Mouse (Mus musculus): Measurements from ENCODE around the gene Stx3. TPM values are rescaled to one million over a fixed set of nuclear protein-coding genes. Genes with fewer than 3 reads are reported as not detected.
A peak's percentile ranks its signal among the peaks of the same experiment; 100 is the strongest.

Stx3 gene
- total RNA-seq (2021) = 10 to 100 TPM; 30.6 to 39.3 TPM
- long read RNA-seq, experiment 1, transcript Stx3-208 (11 exons, 1,018 nt) = major isoform, 5 of 34 reads
- long read RNA-seq, experiment 1, partial matches to known transcripts = 3 of 34 reads
- long read RNA-seq, experiment 1, other reads (novel, unspliced or antisense) = 21 of 34 reads
- long read RNA-seq, experiment 2, transcript Stx3-208 (11 exons, 1,018 nt) = major isoform, 9 of 52 reads
- long read RNA-seq, experiment 2, partial matches to known transcripts = 4 of 52 reads
- long read RNA-seq, experiment 2, other reads (novel, unspliced or antisense) = 34 of 52 reads

GRCm38 (mm10) chr19:11819143-11819700, at the start of gene Stx3:
Gene Stx3 (minus strand): TSS chr19:11819403.
- Histone ChIP-seq H3K4me3 (peak within 1 kb of the TSS; percentile 84), H3K27ac (peak within 1 kb of the TSS; percentile 94)
- TF ChIP-seq CTCF (conservative IDR thresholded peaks at IDR 0.05) = no peak
- DNase-seq (ENCODE audit: low spot score in 2 of 2) = no peak

GRCm38 (mm10) chr19:11867837-11868236, 48.6 kb upstream of the Stx3 start:
- no peak overlapping the region for H3K4me3 ChIP-seq
- TF ChIP-seq CTCF (conservative IDR thresholded peaks at IDR 0.05) = 0 out of 2 replicates have a peak, but pooled peaks have one; percentile 9
- no peak overlapping the region for H3K27ac ChIP-seq
- DNase-seq (ENCODE audit: low spot score in 2 of 2) = no peak

GRCm38 (mm10) chr19:11860966-11861365, 41.8 kb upstream of the Stx3 start, which contains the start of gene Olfr1418:
Gene Olfr1418 (minus strand): TSS chr19:11861066.
- TF ChIP-seq CTCF (conservative IDR thresholded peaks at IDR 0.05) = no peak
- H3K4me3 ChIP-seq = no peak within 1 kb of the TSS
- DNase-seq (ENCODE audit: low spot score in 2 of 2) = no peak
- no peak within 1 kb of the TSS for H3K27ac ChIP-seq

GRCm38 (mm10) chr19:11856506-11856905, 37.3 kb upstream of the Stx3 start:
- Histone ChIP-seq H3K27ac (no peak overlapping the region), H3K4me3 (no peak overlapping the region)
- no peak for TF ChIP-seq CTCF (conservative IDR thresholded peaks at IDR 0.05)
- no peak for DNase-seq (ENCODE audit: low spot score in 2 of 2)

GRCm38 (mm10) chr19:11854821-11855220, 35.6 kb upstream of the Stx3 start:
- TF ChIP-seq CTCF (conservative IDR thresholded peaks at IDR 0.05) = no peak
- Histone ChIP-seq H3K4me3 (no peak overlapping the region), H3K27ac (no peak overlapping the region)
- DNase-seq (ENCODE audit: low spot score in 2 of 2) = no peak

GRCm38 (mm10) chr19:11852652-11853051, 33.4 kb upstream of the Stx3 start:
- no peak for TF ChIP-seq CTCF (conservative IDR thresholded peaks at IDR 0.05)
- H3K4me3 ChIP-seq = no peak overlapping the region
- DNase-seq (ENCODE audit: low spot score in 2 of 2) = no peak
- no peak overlapping the region for H3K27ac ChIP-seq

GRCm38 (mm10) chr19:11846333-11846732, 27.1 kb upstream of the Stx3 start:
- DNase-seq (ENCODE audit: low spot score in 2 of 2) = no peak
- Histone ChIP-seq H3K27ac (no peak overlapping the region), H3K4me3 (no peak overlapping the region)
- no peak for TF ChIP-seq CTCF (conservative IDR thresholded peaks at IDR 0.05)

GRCm38 (mm10) chr19:11839119-11839518, 19.9 kb upstream of the Stx3 start, which contains the start of gene Olfr1417:
Gene Olfr1417 (minus strand): TSS chr19:11839219.
- TF ChIP-seq CTCF (conservative IDR thresholded peaks at IDR 0.05) = no peak
- no peak within 1 kb of the TSS for H3K4me3 ChIP-seq
- DNase-seq (ENCODE audit: low spot score in 2 of 2) = no peak
- H3K27ac ChIP-seq = no peak within 1 kb of the TSS

GRCm38 (mm10) chr19:11823346-11824065, 4.3 kb upstream of the Stx3 start:
- Histone ChIP-seq H3K4me3 (no peak overlapping the region), H3K27ac (no peak overlapping the region)
- no peak for TF ChIP-seq CTCF (conservative IDR thresholded peaks at IDR 0.05)
- no peak for DNase-seq (ENCODE audit: low spot score in 2 of 2)

GRCm38 (mm10) chr19:11820211-11820610, 1.0 kb upstream of the Stx3 start:
- peak; percentile 29; the same call in 1 of the 2 replicates for TF ChIP-seq CTCF (conservative IDR thresholded peaks at IDR 0.05)
- no peak for DNase-seq (ENCODE audit: low spot score in 2 of 2)
- Histone ChIP-seq H3K27ac (no peak overlapping the region), H3K4me3 (peak overlapping the region; percentile 84; the same call in 1 of the 2 replicates)

GRCm38 (mm10) chr19:11819800-11820199, 597 bp upstream of the Stx3 start:
- DNase-seq (ENCODE audit: low spot score in 2 of 2) = peak; percentile 29 to 70
- H3K4me3 ChIP-seq = peak overlapping the region; percentile 84
- H3K27ac ChIP-seq = no peak overlapping the region
- TF ChIP-seq CTCF (conservative IDR thresholded peaks at IDR 0.05) = peak; percentile 78

- Histone ChIP-seq H3K27ac (peak overlapping the region; percentile 94), H3K4me3 (peak overlapping the region; percentile 84)
- TF ChIP-seq CTCF (conservative IDR thresholded peaks at IDR 0.05) = no peak
- peak; percentile 23 to 43 for DNase-seq (ENCODE audit: low spot score in 2 of 2)
Observed at GRCm38 (mm10) chr19:11818199-11819142, 732 bp downstream of the Stx3 start.
